Mouse (Mus musculus) heart, adult 2 months (tissue): Measurements from ENCODE around the gene Slc51b.

Experiments
- CTCF ChIP-seq: fragments of 200-600 bp; IDR thresholded peaks from 2 replicates; pipeline ENCODE4 v1.8.1; 2022; ENCODE audit warnings: antibody characterized with exemption, mild to moderate bottlenecking, moderate library complexity
- POLR2A ChIP-seq: fragments of 200-500 bp; IDR thresholded peaks from 2 replicates; pipeline ENCODE4 v1.6.1; 2011; ENCODE audit warnings: mild to moderate bottlenecking, low read depth, low read length, control low read depth; ENCODE audit not compliant: insufficient read depth

- TF ChIP-seq POLR2A (no peak), CTCF (no peak)
These were observed 13.9 kb downstream of the Slc51b start for GRCm38 (mm10) chr9:65408871-65409295.
